Mouse (Mus musculus): ENCODE results near the gene Kcnn3. TPM values are rescaled to one million over a fixed set of nuclear protein-coding genes. Genes with fewer than 3 reads are reported as not detected.

Gene Kcnn3
- polyA plus RNA-seq, 1 experiment from 2014 or later, result 4.0 TPM

GRCm38 (mm10) chr3:89565371-89565770 is 45.4 kb downstream of the Kcnn3 start:
- H3K27me3 ChIP-seq (ENCODE audit: control insufficient read depth, insufficient read depth, low read length), result peaks cover 5% of the 10 kb centered on the region; the same call in 1 of the 2 replicates
- H3K4me1 ChIP-seq (ENCODE audit: control insufficient read depth, insufficient read depth, low read length), result no peaks in the 10 kb centered on the region
- H3K9ac ChIP-seq (ENCODE audit: low read length), result no peak overlapping the region
- H3K4me2 ChIP-seq (ENCODE audit: low read depth, low read length), result no peak overlapping the region
- WGBS, result 59% methylated on average over 5 of the region's 5 CpGs
- no peak for ATAC-seq (replicated peaks; ENCODE audit: extremely low read depth, insufficient read depth, low FRiP score)
- no peak overlapping the region for H3K27ac ChIP-seq (ENCODE audit: low read length)
- no peaks in the 10 kb centered on the region for H3K9me3 ChIP-seq (replicated peaks; ENCODE audit: control insufficient read depth, low read length)
- no peaks in the 10 kb centered on the region for H3K36me3 ChIP-seq (ENCODE audit: control insufficient read depth, insufficient read depth)
- no peak overlapping the region for H3K4me3 ChIP-seq (ENCODE audit: low read length)

- Histone ChIP-seq H3K9me3 (replicated peaks; ENCODE audit: control insufficient read depth, low read length) (no peaks in the 10 kb centered on the region), H3K4me1 (ENCODE audit: control insufficient read depth, insufficient read depth, low read length) (no peaks in the 10 kb centered on the region), H3K27ac (ENCODE audit: low read length) (no peak overlapping the region), H3K36me3 (ENCODE audit: control insufficient read depth, insufficient read depth) (no peaks in the 10 kb centered on the region), H3K9ac (ENCODE audit: low read length) (no peak overlapping the region), H3K27me3 (ENCODE audit: control insufficient read depth, insufficient read depth, low read length) (peaks cover 8% of the 10 kb centered on the region; the same call in 1 of the 2 replicates), H3K4me3 (ENCODE audit: low read length) (no peak overlapping the region), H3K4me2 (ENCODE audit: low read depth, low read length) (no peak overlapping the region)
- ATAC-seq (replicated peaks; ENCODE audit: extremely low read depth, insufficient read depth, low FRiP score), result no peak
- 83% methylated on average over 1 of the region's 1 CpGs for WGBS
Observed at GRCm38 (mm10) chr3:89569058-89569457, 49.1 kb downstream of the Kcnn3 start.

DNA sequence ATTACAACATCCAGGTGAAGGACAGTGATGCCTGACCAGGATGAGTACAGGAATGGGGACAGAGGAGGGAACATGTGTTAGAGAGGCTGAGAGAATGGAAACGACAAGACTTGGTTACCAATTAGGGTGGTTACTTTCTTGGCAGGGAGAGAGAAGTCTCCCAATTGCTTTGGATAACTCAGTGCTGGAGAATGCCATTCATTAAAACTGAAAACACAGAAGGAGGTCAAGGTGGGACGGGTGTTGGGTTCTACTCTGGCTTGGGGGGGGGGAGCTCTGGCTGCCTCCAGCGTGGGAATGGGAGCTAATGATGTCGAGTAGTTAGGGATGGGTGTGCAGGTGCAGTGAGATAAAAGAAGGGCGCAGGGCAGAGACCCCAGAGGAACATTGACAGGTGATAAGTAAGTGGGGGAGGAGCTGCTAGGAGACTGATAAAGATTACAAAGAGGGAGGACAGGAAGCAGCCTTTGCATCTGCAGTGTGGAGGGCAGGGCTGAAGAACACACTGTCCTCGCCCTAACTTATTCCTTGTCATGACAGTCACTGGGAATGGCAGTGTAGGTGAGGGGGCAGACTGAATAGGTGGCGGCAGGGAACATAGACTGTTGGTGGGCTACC is 49.9 kb downstream of the Kcnn3 start:
- H3K27ac ChIP-seq (ENCODE audit: low read length), result no peak overlapping the region
- no peak overlapping the region for H3K4me3 ChIP-seq (ENCODE audit: low read length)
- 16% methylated on average over 7 of the region's 7 CpGs for WGBS
- H3K4me2 ChIP-seq (ENCODE audit: low read depth, low read length), result no peak overlapping the region
- peaks cover 8% of the 10 kb centered on the region; the same call in 1 of the 2 replicates for H3K27me3 ChIP-seq (ENCODE audit: control insufficient read depth, insufficient read depth, low read length)
- ATAC-seq (replicated peaks; ENCODE audit: extremely low read depth, insufficient read depth, low FRiP score), result no peak
- H3K9me3 ChIP-seq (replicated peaks; ENCODE audit: control insufficient read depth, low read length), result no peaks in the 10 kb centered on the region
- no peaks in the 10 kb centered on the region for H3K36me3 ChIP-seq (ENCODE audit: control insufficient read depth, insufficient read depth)
- H3K4me1 ChIP-seq (ENCODE audit: control insufficient read depth, insufficient read depth, low read length), result no peaks in the 10 kb centered on the region
- no peak overlapping the region for H3K9ac ChIP-seq (ENCODE audit: low read length)

GRCm38 (mm10) chr3:89570362-89570761 is 50.4 kb downstream of the Kcnn3 start:
- Histone ChIP-seq H3K36me3 (ENCODE audit: control insufficient read depth, insufficient read depth) (no peaks in the 10 kb centered on the region), H3K27ac (ENCODE audit: low read length) (no peak overlapping the region), H3K9ac (ENCODE audit: low read length) (no peak overlapping the region), H3K9me3 (replicated peaks; ENCODE audit: control insufficient read depth, low read length) (peaks cover 3% of the 10 kb centered on the region; the same call in 1 of the 2 replicates), H3K4me2 (ENCODE audit: low read depth, low read length) (no peak overlapping the region), H3K4me1 (ENCODE audit: control insufficient read depth, insufficient read depth, low read length) (no peaks in the 10 kb centered on the region), H3K27me3 (ENCODE audit: control insufficient read depth, insufficient read depth, low read length) (peaks cover 8% of the 10 kb centered on the region; the same call in 1 of the 2 replicates), H3K4me3 (ENCODE audit: low read length) (no peak overlapping the region)
- ATAC-seq (replicated peaks; ENCODE audit: extremely low read depth, insufficient read depth, low FRiP score), result no peak
- 23% methylated on average over 3 of the region's 3 CpGs for WGBS

- Histone ChIP-seq H3K36me3 (ENCODE audit: control insufficient read depth, insufficient read depth) (no peaks in the 10 kb centered on the region), H3K4me1 (ENCODE audit: control insufficient read depth, insufficient read depth, low read length) (no peaks in the 10 kb centered on the region), H3K27ac (ENCODE audit: low read length) (no peak overlapping the region), H3K27me3 (ENCODE audit: control insufficient read depth, insufficient read depth, low read length) (peaks cover 8% of the 10 kb centered on the region; the same call in 1 of the 2 replicates), H3K9me3 (replicated peaks; ENCODE audit: control insufficient read depth, low read length) (peaks cover 4% of the 10 kb centered on the region; the same call in 1 of the 2 replicates), H3K4me2 (ENCODE audit: low read depth, low read length) (no peak overlapping the region), H3K9ac (ENCODE audit: low read length) (no peak overlapping the region), H3K4me3 (ENCODE audit: low read length) (no peak overlapping the region)
- ATAC-seq (replicated peaks; ENCODE audit: extremely low read depth, insufficient read depth, low FRiP score), result no peak
- WGBS, result 36% methylated on average over 2 of the region's 2 CpGs
Observed at GRCm38 (mm10) chr3:89574260-89574659, 54.3 kb downstream of the Kcnn3 start.

- Histone ChIP-seq H3K4me3 (ENCODE audit: low read length) (no peak overlapping the region), H3K4me2 (ENCODE audit: low read depth, low read length) (no peak overlapping the region), H3K4me1 (ENCODE audit: control insufficient read depth, insufficient read depth, low read length) (no peaks in the 10 kb centered on the region), H3K27ac (ENCODE audit: low read length) (no peak overlapping the region), H3K27me3 (ENCODE audit: control insufficient read depth, insufficient read depth, low read length) (no peaks in the 10 kb centered on the region; the same call in 1 of the 2 replicates), H3K9ac (ENCODE audit: low read length) (no peak overlapping the region), H3K9me3 (replicated peaks; ENCODE audit: control insufficient read depth, low read length) (peaks cover 4% of the 10 kb centered on the region; the same call in 1 of the 2 replicates), H3K36me3 (ENCODE audit: control insufficient read depth, insufficient read depth) (no peaks in the 10 kb centered on the region)
- 86% methylated on average over 6 of the region's 6 CpGs for WGBS
- no peak for ATAC-seq (replicated peaks; ENCODE audit: extremely low read depth, insufficient read depth, low FRiP score)
Observed at GRCm38 (mm10) chr3:89576381-89576780, 56.4 kb downstream of the Kcnn3 start.

- Histone ChIP-seq H3K4me2 (ENCODE audit: low read depth, low read length) (no peak overlapping the region), H3K27me3 (ENCODE audit: control insufficient read depth, insufficient read depth, low read length) (no peaks in the 10 kb centered on the region; the same call in 1 of the 2 replicates), H3K4me3 (ENCODE audit: low read length) (no peak overlapping the region), H3K27ac (ENCODE audit: low read length) (no peak overlapping the region), H3K4me1 (ENCODE audit: control insufficient read depth, insufficient read depth, low read length) (no peaks in the 10 kb centered on the region), H3K9ac (ENCODE audit: low read length) (no peak overlapping the region), H3K9me3 (replicated peaks; ENCODE audit: control insufficient read depth, low read length) (peaks cover 4% of the 10 kb centered on the region; the same call in 1 of the 2 replicates), H3K36me3 (ENCODE audit: control insufficient read depth, insufficient read depth) (no peaks in the 10 kb centered on the region)
- no peak for ATAC-seq (replicated peaks; ENCODE audit: extremely low read depth, insufficient read depth, low FRiP score)
- WGBS, result 40% methylated on average over 5 of the region's 5 CpGs
Observed at GRCm38 (mm10) chr3:89577154-89577553, 57.2 kb downstream of the Kcnn3 start.

- H3K9me3 ChIP-seq (replicated peaks; ENCODE audit: control insufficient read depth, low read length), result peaks cover 4% of the 10 kb centered on the region; the same call in 1 of the 2 replicates
- WGBS, result 67% methylated on average over 4 of the region's 4 CpGs
- H3K4me1 ChIP-seq (ENCODE audit: control insufficient read depth, insufficient read depth, low read length), result no peaks in the 10 kb centered on the region
- no peak overlapping the region for H3K4me2 ChIP-seq (ENCODE audit: low read depth, low read length)
- no peak overlapping the region for H3K9ac ChIP-seq (ENCODE audit: low read length)
- no peak overlapping the region for H3K4me3 ChIP-seq (ENCODE audit: low read length)
- no peaks in the 10 kb centered on the region for H3K36me3 ChIP-seq (ENCODE audit: control insufficient read depth, insufficient read depth)
- no peak overlapping the region for H3K27ac ChIP-seq (ENCODE audit: low read length)
- no peaks in the 10 kb centered on the region; the same call in 1 of the 2 replicates for H3K27me3 ChIP-seq (ENCODE audit: control insufficient read depth, insufficient read depth, low read length)
- no peak for ATAC-seq (replicated peaks; ENCODE audit: extremely low read depth, insufficient read depth, low FRiP score)
Observed at GRCm38 (mm10) chr3:89578083-89578482, 58.1 kb downstream of the Kcnn3 start.

GRCm38 (mm10) chr3:89578803-89579202 is 58.8 kb downstream of the Kcnn3 start:
- no peak for ATAC-seq (replicated peaks; ENCODE audit: extremely low read depth, insufficient read depth, low FRiP score)

More at GRCm38 (mm10) chr3:89578803-89579202, 58.8 kb downstream of the Kcnn3 start:
- Histone ChIP-seq H3K36me3 (ENCODE audit: control insufficient read depth, insufficient read depth) (no peaks in the 10 kb centered on the region), H3K9me3 (replicated peaks; ENCODE audit: control insufficient read depth, low read length) (peaks cover 4% of the 10 kb centered on the region; the same call in 1 of the 2 replicates), H3K4me3 (ENCODE audit: low read length) (no peak overlapping the region), H3K9ac (ENCODE audit: low read length) (no peak overlapping the region), H3K4me1 (ENCODE audit: control insufficient read depth, insufficient read depth, low read length) (no peaks in the 10 kb centered on the region), H3K27me3 (ENCODE audit: control insufficient read depth, insufficient read depth, low read length) (no peaks in the 10 kb centered on the region; the same call in 1 of the 2 replicates), H3K27ac (ENCODE audit: low read length) (no peak overlapping the region), H3K4me2 (ENCODE audit: low read depth, low read length) (no peak overlapping the region)
- WGBS, result 51% methylated on average over 10 of the region's 10 CpGs
